Mouse (Mus musculus): ENCODE data around the gene Snrk. TPM values are rescaled to one million over a fixed set of nuclear protein-coding genes. Genes with fewer than 3 reads are reported as not detected.

The Snrk gene
- polyA plus RNA-seq (2012; rRNA removed), result 323 and 380 TPM in 2 replicates

GRCm38 (mm10) chr9:122117112-122117616 is at the start of gene Snrk:
Snrk (plus strand) TSS chr9:122117266.
- 1% methylated on average over 67 of the region's 67 CpGs for WGBS
- peak within 1 kb of the TSS; percentile 99 for H3K4me3 ChIP-seq (replicated peaks; ENCODE audit: insufficient read depth, low read depth, low read length)

DNA sequence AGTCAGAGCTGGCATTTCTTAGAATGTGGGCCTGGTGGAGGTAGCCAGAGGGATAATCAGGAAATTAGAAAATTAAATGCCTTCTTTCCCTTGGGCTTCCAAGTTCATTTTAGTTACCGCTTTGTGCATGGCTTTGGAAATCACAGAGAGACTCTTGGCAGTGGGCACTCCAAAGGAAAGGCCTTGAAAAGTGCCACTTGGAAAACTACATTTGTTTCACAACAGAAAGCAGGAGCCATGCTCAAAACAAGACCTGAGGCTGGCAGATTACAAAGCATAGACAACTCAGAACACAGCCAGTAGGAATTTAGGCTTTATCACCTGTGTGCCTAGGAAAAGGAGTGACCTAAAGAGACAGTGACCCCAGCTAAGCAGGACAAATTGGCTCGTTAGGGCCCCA is 49.4 kb upstream of the Snrk start:
- no peaks in the 10 kb centered on the region for H3K27me3 ChIP-seq (ENCODE audit: control insufficient read depth, insufficient read depth, low read length)
- no peak overlapping the region for H3K4me3 ChIP-seq (replicated peaks; ENCODE audit: insufficient read depth, low read depth, low read length)
- peaks cover 4% of the 10 kb centered on the region for H3K4me1 ChIP-seq (ENCODE audit: control insufficient read depth, insufficient read depth, low read length)
- no peak overlapping the region for H3K27ac ChIP-seq (ENCODE audit: insufficient read depth, low read length)
- no peak for TF ChIP-seq POLR2A (IDR thresholded peaks at IDR 0.05; ENCODE audit: borderline replicate concordance, insufficient read depth, low read length)
- TF ChIP-seq CTCF (IDR thresholded peaks at IDR 0.05; ENCODE audit: borderline replicate concordance, insufficient read depth, low read depth, low read length), result no peak
- 78% methylated on average over 2 of the region's 2 CpGs for WGBS
- DNase-seq, result no peak

More at GRCm38 (mm10) chr9:122117112-122117616, at the start of gene Snrk:
- peak; percentile 91 to 93 for DNase-seq
- Histone ChIP-seq H3K27ac (ENCODE audit: insufficient read depth, low read length) (peak within 1 kb of the TSS; percentile 90), H3K27me3 (ENCODE audit: control insufficient read depth, insufficient read depth, low read length) (no peaks in the 10 kb centered on the region), H3K4me1 (ENCODE audit: control insufficient read depth, insufficient read depth, low read length) (peaks cover 13% of the 10 kb centered on the region; the same call in 1 of the 2 replicates)
- TF ChIP-seq POLR2A (IDR thresholded peaks at IDR 0.05; ENCODE audit: borderline replicate concordance, insufficient read depth, low read length), result peak; percentile 89
- no peak for TF ChIP-seq CTCF (IDR thresholded peaks at IDR 0.05; ENCODE audit: borderline replicate concordance, insufficient read depth, low read depth, low read length)

- H3K27ac ChIP-seq (ENCODE audit: insufficient read depth, low read length), result no peak overlapping the region
- TF ChIP-seq CTCF (IDR thresholded peaks at IDR 0.05; ENCODE audit: borderline replicate concordance, insufficient read depth, low read depth, low read length) (no peak), POLR2A (IDR thresholded peaks at IDR 0.05; ENCODE audit: borderline replicate concordance, insufficient read depth, low read length) (no peak)
- H3K4me1 ChIP-seq (ENCODE audit: control insufficient read depth, insufficient read depth, low read length), result peaks cover 6% of the 10 kb centered on the region
- no peak overlapping the region for H3K4me3 ChIP-seq (replicated peaks; ENCODE audit: insufficient read depth, low read depth, low read length)
- WGBS, result 88% methylated on average over 11 of the region's 11 CpGs
- no peaks in the 10 kb centered on the region for H3K27me3 ChIP-seq (ENCODE audit: control insufficient read depth, insufficient read depth, low read length)
- no peak for DNase-seq
Observed at GRCm38 (mm10) chr9:122069560-122070174, 47.4 kb upstream of the Snrk start.

GRCm38 (mm10) chr9:122073980-122074379 is 43.1 kb upstream of the Snrk start:
- no peak overlapping the region for H3K27ac ChIP-seq (ENCODE audit: insufficient read depth, low read length)
- H3K4me3 ChIP-seq (replicated peaks; ENCODE audit: insufficient read depth, low read depth, low read length), result no peak overlapping the region
- 0 out of 2 replicates have a peak, but pooled peaks cover 2% of the 10 kb centered on the region for H3K4me1 ChIP-seq (ENCODE audit: control insufficient read depth, insufficient read depth, low read length)
- no peak for TF ChIP-seq CTCF (IDR thresholded peaks at IDR 0.05; ENCODE audit: borderline replicate concordance, insufficient read depth, low read depth, low read length)
- TF ChIP-seq POLR2A (IDR thresholded peaks at IDR 0.05; ENCODE audit: borderline replicate concordance, insufficient read depth, low read length), result no peak
- 48% methylated on average over 2 of the region's 2 CpGs for WGBS
- DNase-seq, result no peak
- no peaks in the 10 kb centered on the region for H3K27me3 ChIP-seq (ENCODE audit: control insufficient read depth, insufficient read depth, low read length)

GRCm38 (mm10) chr9:122074575-122074974 is 42.5 kb upstream of the Snrk start:
- WGBS, result 92% methylated on average over 13 of the region's 13 CpGs
- no peak for DNase-seq
- no peaks in the 10 kb centered on the region for H3K27me3 ChIP-seq (ENCODE audit: control insufficient read depth, insufficient read depth, low read length)
- TF ChIP-seq CTCF (IDR thresholded peaks at IDR 0.05; ENCODE audit: borderline replicate concordance, insufficient read depth, low read depth, low read length) (no peak), POLR2A (IDR thresholded peaks at IDR 0.05; ENCODE audit: borderline replicate concordance, insufficient read depth, low read length) (no peak)
- no peak overlapping the region for H3K4me3 ChIP-seq (replicated peaks; ENCODE audit: insufficient read depth, low read depth, low read length)
- no peak overlapping the region for H3K27ac ChIP-seq (ENCODE audit: insufficient read depth, low read length)
- H3K4me1 ChIP-seq (ENCODE audit: control insufficient read depth, insufficient read depth, low read length), result 0 out of 2 replicates have a peak, but pooled peaks cover 2% of the 10 kb centered on the region

DNA sequence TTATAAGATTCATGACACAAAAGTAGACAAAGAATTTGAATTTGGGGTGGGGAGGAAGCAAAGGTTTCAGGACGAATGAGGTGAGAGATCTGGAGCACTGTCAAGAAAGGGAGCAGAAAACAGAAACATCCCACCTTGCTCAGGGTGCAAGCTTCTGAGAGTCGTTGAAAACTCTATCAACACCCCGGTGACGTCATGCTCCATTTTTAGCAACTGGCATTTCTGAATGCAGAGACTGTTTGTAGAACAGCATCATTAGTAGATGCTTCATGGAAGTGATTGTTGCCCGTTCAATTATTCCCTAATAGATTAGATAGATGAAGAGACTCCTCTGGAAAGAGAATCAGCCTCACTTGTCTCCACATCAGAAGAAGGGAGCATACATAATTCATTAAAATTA is 38.6 kb upstream of the Snrk start:
- Histone ChIP-seq H3K4me1 (ENCODE audit: control insufficient read depth, insufficient read depth, low read length) (0 out of 2 replicates have a peak, but pooled peaks cover 2% of the 10 kb centered on the region), H3K27me3 (ENCODE audit: control insufficient read depth, insufficient read depth, low read length) (no peaks in the 10 kb centered on the region), H3K4me3 (replicated peaks; ENCODE audit: insufficient read depth, low read depth, low read length) (no peak overlapping the region), H3K27ac (ENCODE audit: insufficient read depth, low read length) (no peak overlapping the region)
- no peak for TF ChIP-seq POLR2A (IDR thresholded peaks at IDR 0.05; ENCODE audit: borderline replicate concordance, insufficient read depth, low read length)
- TF ChIP-seq CTCF (IDR thresholded peaks at IDR 0.05; ENCODE audit: borderline replicate concordance, insufficient read depth, low read depth, low read length), result no peak
- 42% methylated on average over 5 of the region's 5 CpGs for WGBS
- peak in 1 of 2 experiments; percentile 62 for DNase-seq

DNA sequence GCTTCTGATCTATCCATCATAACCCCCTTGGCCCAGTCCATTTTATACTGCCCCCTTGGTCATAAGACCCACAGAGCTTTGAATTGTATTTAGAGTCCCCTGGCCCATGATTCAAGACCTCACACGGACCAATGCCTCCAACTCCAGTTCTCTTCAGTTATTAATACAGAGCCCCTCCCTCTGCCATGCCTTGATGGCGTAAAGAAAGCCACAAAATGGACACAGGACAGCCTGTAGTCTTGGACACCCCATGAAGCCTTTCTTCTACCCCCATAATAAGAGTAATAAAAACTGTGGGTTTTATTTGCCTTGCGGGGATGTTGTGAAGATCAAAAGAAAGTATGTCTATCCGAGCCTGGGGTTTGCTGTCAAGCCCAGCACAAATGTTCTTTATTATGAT is 33.4 kb upstream of the Snrk start:
- TF ChIP-seq POLR2A (IDR thresholded peaks at IDR 0.05; ENCODE audit: borderline replicate concordance, insufficient read depth, low read length) (no peak), CTCF (IDR thresholded peaks at IDR 0.05; ENCODE audit: borderline replicate concordance, insufficient read depth, low read depth, low read length) (no peak)
- 82% methylated on average over 4 of the region's 4 CpGs for WGBS
- Histone ChIP-seq H3K4me3 (replicated peaks; ENCODE audit: insufficient read depth, low read depth, low read length) (no peak overlapping the region), H3K27me3 (ENCODE audit: control insufficient read depth, insufficient read depth, low read length) (no peaks in the 10 kb centered on the region; the same call in 1 of the 2 replicates), H3K27ac (ENCODE audit: insufficient read depth, low read length) (no peak overlapping the region), H3K4me1 (ENCODE audit: control insufficient read depth, insufficient read depth, low read length) (peaks cover 5% of the 10 kb centered on the region; the same call in 1 of the 2 replicates)
- DNase-seq, result no peak

GRCm38 (mm10) chr9:122084175-122084574 is 32.9 kb upstream of the Snrk start:
- peaks cover 5% of the 10 kb centered on the region; the same call in 1 of the 2 replicates for H3K4me1 ChIP-seq (ENCODE audit: control insufficient read depth, insufficient read depth, low read length)
- TF ChIP-seq CTCF (IDR thresholded peaks at IDR 0.05; ENCODE audit: borderline replicate concordance, insufficient read depth, low read depth, low read length), result no peak
- TF ChIP-seq POLR2A (IDR thresholded peaks at IDR 0.05; ENCODE audit: borderline replicate concordance, insufficient read depth, low read length), result no peak
- no peak for DNase-seq
- 39% methylated on average over 4 of the region's 4 CpGs for WGBS
- no peak overlapping the region for H3K4me3 ChIP-seq (replicated peaks; ENCODE audit: insufficient read depth, low read depth, low read length)
- H3K27me3 ChIP-seq (ENCODE audit: control insufficient read depth, insufficient read depth, low read length), result no peaks in the 10 kb centered on the region; the same call in 1 of the 2 replicates
- H3K27ac ChIP-seq (ENCODE audit: insufficient read depth, low read length), result peak overlapping the region; percentile 21; the same call in 1 of the 2 replicates

Data from cerebellum, adult 2 months (tissue).